In the genomic region with DNA sequence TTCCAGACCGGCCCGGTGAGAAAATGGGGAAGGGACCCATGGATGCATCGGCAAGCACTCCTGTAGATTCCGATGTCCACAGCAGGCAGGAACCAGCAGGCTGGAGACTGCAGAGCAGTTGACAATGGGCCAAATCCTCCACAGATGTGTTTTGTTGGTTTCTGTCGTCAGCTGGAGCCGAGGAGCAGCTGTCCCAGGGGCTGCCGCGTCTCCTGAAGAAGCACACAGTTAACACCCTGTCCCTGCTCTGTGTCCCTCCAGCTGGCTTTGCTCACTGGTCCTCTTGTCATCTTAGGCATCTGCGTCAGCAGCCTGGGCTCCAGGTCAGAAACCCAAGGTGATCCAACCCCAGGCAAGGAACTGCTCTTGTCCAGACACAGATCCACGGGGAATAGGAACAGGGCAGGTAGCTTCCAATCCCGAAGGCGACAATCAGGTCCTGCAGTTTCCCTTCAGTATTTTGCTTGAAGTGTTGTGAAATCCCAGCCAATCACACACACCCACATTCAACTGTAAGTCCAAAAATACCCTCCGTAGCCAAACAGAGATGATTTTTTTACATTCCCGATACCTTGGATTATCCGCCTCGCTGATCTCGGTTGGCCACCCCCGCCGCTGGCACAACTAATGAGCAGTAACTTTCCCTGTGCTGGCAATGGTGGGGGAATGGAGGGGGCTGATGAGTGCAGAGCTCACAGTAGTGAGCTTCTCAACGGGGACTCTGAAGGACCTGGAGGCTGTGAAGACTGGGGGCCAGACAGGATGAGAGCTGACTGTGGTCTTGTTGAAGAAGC, we compare ENCODE assay signal across 9 mouse cellular contexts.
DNase-seq lines count a peak whose midpoint lies in the region; ATAC-seq and TF ChIP-seq lines count a peak whose summit lies in the region.
"Had no signal": no experiment of that assay in that cellular context is flagged by ENCODE, and none has a peak within 500 bp of the region (broad histone marks: within the 10 kb centered on the region; RNA-seq: fewer than 3 reads in every experiment).

No protein-coding gene starts in this region.

- H3K27me3 ChIP-seq in heart, embryonic 10.5 days (ENCODE audit: insufficient read depth, poor library complexity, severe bottlenecking), result peaks cover 23% of the 10 kb centered on the region
- H3K27me3 ChIP-seq in heart, postnatal 0 days (ENCODE audit: control insufficient read depth, insufficient read depth, low read length), result peaks cover 30% of the 10 kb centered on the region
- peaks cover 32% of the 10 kb centered on the region; the same call in 1 of the 2 replicates for H3K27me3 ChIP-seq in liver, embryonic 12.5 days (replicated peaks)

- no peak for TF ChIP-seq CTCF in brain, embryonic 14.5 days (IDR thresholded peaks at IDR 0.05; ENCODE audit: borderline replicate concordance, extremely low read depth, insufficient read depth, insufficient read length)
- TF ChIP-seq CTCF in heart, postnatal 0 days (IDR thresholded peaks at IDR 0.05; ENCODE audit: low read depth), result no peak

- DNase-seq in heart, adult 11 months, result peak; percentile 97
- no peak for DNase-seq in heart, embryonic 10.5 days (ENCODE audit: low spot score)
- DNase-seq in brain, embryonic 14.5 days (ENCODE audit: low read depth), result peak; percentile 76
- peak; percentile 30 for DNase-seq in heart, postnatal 0 days (ENCODE audit: low spot score)
- peak; percentile 50 to 82 for DNase-seq in left cerebral cortex, postnatal 25 days (ENCODE audit: low spot score in 2 of 2)
- no peak for DNase-seq in thymus, postnatal 10 days (ENCODE audit: low spot score in 2 of 2)

- ATAC-seq in heart, postnatal 0 days (ENCODE audit: insufficient read depth, low read depth), result peak; percentile 67
- no peak for ATAC-seq in inflammation-experienced regulatory T-cells, adult 6 months
- no peak for ATAC-seq in liver, embryonic 12.5 days

- no peak for TF ChIP-seq POLR2A in brain, embryonic 14.5 days (IDR thresholded peaks at IDR 0.05; ENCODE audit: borderline replicate concordance, extremely low read depth, insufficient read depth, insufficient read length, poor library complexity, severe bottlenecking)

- H3K9ac ChIP-seq in heart, postnatal 0 days (replicated peaks; ENCODE audit: low read depth, low read length), result no peak overlapping the region
- H3K9ac ChIP-seq in liver, embryonic 12.5 days, result no peak overlapping the region

- H3K36me3 ChIP-seq in heart, embryonic 10.5 days, result no peaks in the 10 kb centered on the region
- H3K36me3 ChIP-seq in heart, postnatal 0 days (replicated peaks; ENCODE audit: control insufficient read depth, insufficient read depth, low read length), result no peaks in the 10 kb centered on the region
- H3K36me3 ChIP-seq in liver, embryonic 12.5 days, result no peaks in the 10 kb centered on the region

- H3K9me3 ChIP-seq in heart, embryonic 10.5 days, result no peaks in the 10 kb centered on the region
- no peaks in the 10 kb centered on the region for H3K9me3 ChIP-seq in heart, postnatal 0 days (replicated peaks; ENCODE audit: control insufficient read depth, low read length)
- no peaks in the 10 kb centered on the region for H3K9me3 ChIP-seq in liver, embryonic 12.5 days (replicated peaks)

- WGBS in heart, embryonic 10.5 days, result 58% methylated on average over 20 of the region's 20 CpGs
- WGBS in heart, postnatal 0 days, result 40% methylated on average over 20 of the region's 20 CpGs
- WGBS in liver, embryonic 12.5 days (ENCODE audit: insufficient replicate concordance), result 63% methylated on average over 20 of the region's 20 CpGs

- no peak overlapping the region for H3K4me2 ChIP-seq in heart, postnatal 0 days (ENCODE audit: low read depth, low read length)
- no peak overlapping the region for H3K4me2 ChIP-seq in liver, embryonic 12.5 days

- H3K4me3 ChIP-seq in heart, embryonic 10.5 days, result no peak overlapping the region
- no peak overlapping the region for H3K4me3 ChIP-seq in heart, postnatal 0 days (ENCODE audit: low read depth, low read length)
- no peak overlapping the region for H3K4me3 ChIP-seq in liver, embryonic 12.5 days
- H3K4me3 ChIP-seq: myocyte had no signal

- peaks cover 19% of the 10 kb centered on the region for H3K4me1 ChIP-seq in heart, embryonic 10.5 days
- no peaks in the 10 kb centered on the region; the same call in 1 of the 2 replicates for H3K4me1 ChIP-seq in heart, postnatal 0 days (ENCODE audit: control insufficient read depth, insufficient read depth)
- H3K4me1 ChIP-seq in liver, embryonic 12.5 days, result no peaks in the 10 kb centered on the region

- H3K27ac ChIP-seq in heart, embryonic 10.5 days, result no peak overlapping the region
- H3K27ac ChIP-seq in heart, postnatal 0 days (ENCODE audit: low read depth), result no peak overlapping the region
- H3K27ac ChIP-seq in liver, embryonic 12.5 days, result no peak overlapping the region

- no peak for TF ChIP-seq EP300 in heart, postnatal 0 days (IDR thresholded peaks at IDR 0.05; ENCODE audit: low read depth)

- intact Hi-C loops in left cerebral cortex, postnatal 25 days (cut with DNase I), result no loop called here

Comparison
In these comparisons a context has a peak if more than half of its experiments do, and no peak if none do; other contexts are left out.
1. DNase-seq: peak in heart, adult 11 months (single experiment), brain, embryonic 14.5 days (single experiment), heart, postnatal 0 days (single experiment) and left cerebral cortex, postnatal 25 days (2 of 2); none in heart, embryonic 10.5 days (single experiment) and thymus, postnatal 10 days (0 of 2).